Mouse (Mus musculus) hindbrain, embryonic 16.5 days (tissue): ENCODE measurements around the gene Wnt1. TPM values are rescaled to one million over a fixed set of nuclear protein-coding genes. Genes with fewer than 3 reads are reported as not detected.

ENCODE experiments used
- ATAC-seq: fragments of 200-750 bp; cut with Nextera tagmentation; 2 replicates; pipeline ENCODE4 v1.8.0; 2017; ENCODE audit warnings: moderate TSS enrichment, moderate library complexity
- H3K27ac ChIP-seq: fragments of 300-500 bp; sonication (generic); 2 replicates; pipeline ENCODE4 v1.5.1; 2014; ENCODE audit warnings: low read depth, mild to moderate bottlenecking, control low read depth, low read length, moderate library complexity
- H3K27me3 ChIP-seq: fragments of 300-500 bp; sonication (generic); replicated peaks from 2 replicates; pipeline ENCODE4 v1.6.1; 2014; ENCODE audit warnings: low read length; ENCODE audit not compliant: control insufficient read depth, insufficient read depth
- H3K36me3 ChIP-seq: fragments of 300-500 bp; sonication (generic); 2 replicates; pipeline ENCODE4 v1.6.1; 2014; ENCODE audit warnings: mild to moderate bottlenecking, low read length, moderate library complexity, mixed read lengths; ENCODE audit not compliant: control insufficient read depth, insufficient read depth
- H3K4me1 ChIP-seq: fragments of 300-500 bp; sonication (generic); 2 replicates; pipeline ENCODE4 v1.6.1; 2014; ENCODE audit warnings: low read depth, low read length; ENCODE audit not compliant: control insufficient read depth, insufficient read depth
- H3K4me2 ChIP-seq: fragments of 300-500 bp; sonication (generic); 2 replicates; pipeline ENCODE4 v1.6.1; 2014; ENCODE audit warnings: mild to moderate bottlenecking, low read length, control low read depth, moderate library complexity
- H3K4me3 ChIP-seq: fragments of 300-500 bp; sonication (generic); 2 replicates; pipeline ENCODE4 v1.5.1; 2014; ENCODE audit warnings: mild to moderate bottlenecking, low read length, control low read depth, moderate library complexity
- H3K9ac ChIP-seq: fragments of 300-500 bp; sonication (generic); 2 replicates; pipeline ENCODE4 v1.6.1; 2014; ENCODE audit warnings: low read depth, mild to moderate bottlenecking, control low read depth, low read length, moderate library complexity
- H3K9me3 ChIP-seq: fragments of 300-500 bp; sonication (generic); 2 replicates; pipeline ENCODE4 v1.6.1; 2014; ENCODE audit warnings: mild to moderate bottlenecking, low read length, moderate library complexity; ENCODE audit not compliant: control insufficient read depth
- WGBS: fragments of 180-500 bp; shearing (Covaris S2); extraction: QIAGEN DNeasy Blood & Tissue Kit; methylation state at CpG from one replicate; pipeline ENCODE4 v1.1.7; 2014; 5-methylcytosine and 5-hydroxymethylcytosine counted together
- polyA plus RNA-seq: library from polyadenylated mRNA; unstranded; fragments of >200 nt; fragmentation: Nextera tagmentation; extraction: Ambion mirVana; gene quantifications from 2 replicates; pipeline ENCODE4 v1.2.1, GENCODE M21; 2015

Gene Wnt1
- polyA plus RNA-seq, 1 experiment from 2014 or later: 1.2 TPM

GRCm38 (mm10) chr15:98823434-98823833 lies 33.8 kb downstream of the Wnt1 start:
- peaks cover 5% of the 10 kb centered on the region for H3K36me3 ChIP-seq
- no peak overlapping the region for H3K4me2 ChIP-seq
- H3K4me3 ChIP-seq: no peak overlapping the region
- no peaks in the 10 kb centered on the region for H3K4me1 ChIP-seq
- WGBS: 71% methylated on average over 3 of the region's 3 CpGs
- no peaks in the 10 kb centered on the region for H3K27me3 ChIP-seq
- no peak for ATAC-seq
- no peaks in the 10 kb centered on the region for H3K9me3 ChIP-seq
- no peak overlapping the region for H3K9ac ChIP-seq
- no peak overlapping the region for H3K27ac ChIP-seq

- Histone ChIP-seq H3K27me3 (no peaks in the 10 kb centered on the region), H3K9me3 (no peaks in the 10 kb centered on the region), H3K9ac (no peak overlapping the region), H3K4me2 (no peak overlapping the region), H3K27ac (no peak overlapping the region), H3K4me1 (peaks cover 6% of the 10 kb centered on the region), H3K4me3 (no peak overlapping the region), H3K36me3 (peaks cover 5% of the 10 kb centered on the region)
- ATAC-seq: no peak
- WGBS: 90% methylated on average over 7 of the region's 7 CpGs
Observed at GRCm38 (mm10) chr15:98827611-98828011, 38.0 kb downstream of the Wnt1 start.

- WGBS: under 1% methylated on average over 63 of the region's 66 CpGs
- peak within 1 kb of the TSS; percentile 76 for H3K4me2 ChIP-seq
- peaks cover 6% of the 10 kb centered on the region for H3K4me1 ChIP-seq
- peak within 1 kb of the TSS; percentile 90 for H3K27ac ChIP-seq
- H3K36me3 ChIP-seq: peaks cover 27% of the 10 kb centered on the region
- ATAC-seq: peak; percentile 96
- H3K4me3 ChIP-seq: peak within 1 kb of the TSS; percentile 84
- H3K9me3 ChIP-seq: no peaks in the 10 kb centered on the region
- H3K9ac ChIP-seq: peak within 1 kb of the TSS; percentile 84
- H3K27me3 ChIP-seq: no peaks in the 10 kb centered on the region
Observed at GRCm38 (mm10) chr15:98830736-98831683, 41.4 kb downstream of the Wnt1 start, which contains the start of gene Prkag1. Gene Prkag1, minus strand, starts transcription at chr15:98831521.

GRCm38 (mm10) chr15:98831684-98832035 lies 42.0 kb downstream of the Wnt1 start:
- Histone ChIP-seq H3K27me3 (no peaks in the 10 kb centered on the region), H3K4me3 (peak overlapping the region; percentile 84), H3K9me3 (no peaks in the 10 kb centered on the region), H3K9ac (peak overlapping the region; percentile 25), H3K27ac (peak overlapping the region; percentile 90), H3K4me2 (peak overlapping the region; percentile 76), H3K4me1 (peaks cover 6% of the 10 kb centered on the region), H3K36me3 (peaks cover 33% of the 10 kb centered on the region)
- WGBS: 21% methylated on average over 9 of the region's 9 CpGs
- ATAC-seq: peak; percentile 44

- no peak for ATAC-seq
- 58% methylated on average over 12 of the region's 12 CpGs for WGBS
- H3K27me3 ChIP-seq: no peaks in the 10 kb centered on the region
Observed at GRCm38 (mm10) chr15:98832161-98833058, 42.8 kb downstream of the Wnt1 start.

GRCm38 (mm10) chr15:98833281-98833680 lies 43.6 kb downstream of the Wnt1 start:
- Histone ChIP-seq H3K9ac (no peak overlapping the region), H3K4me2 (no peak overlapping the region), H3K4me3 (no peak overlapping the region), H3K27me3 (no peaks in the 10 kb centered on the region), H3K27ac (no peak overlapping the region), H3K36me3 (peaks cover 39% of the 10 kb centered on the region), H3K9me3 (no peaks in the 10 kb centered on the region), H3K4me1 (peaks cover 6% of the 10 kb centered on the region)
- ATAC-seq: no peak
- 89% methylated on average over 11 of the region's 11 CpGs for WGBS

More at GRCm38 (mm10) chr15:98832161-98833058, 42.8 kb downstream of the Wnt1 start:
- Histone ChIP-seq H3K4me3 (no peak overlapping the region), H3K4me1 (peaks cover 6% of the 10 kb centered on the region), H3K4me2 (peak overlapping the region; percentile 76; the same call in 1 of the 2 replicates), H3K9me3 (no peaks in the 10 kb centered on the region), H3K36me3 (peaks cover 39% of the 10 kb centered on the region), H3K27ac (no peak overlapping the region), H3K9ac (no peak overlapping the region)

- peaks cover 6% of the 10 kb centered on the region for H3K4me1 ChIP-seq
- no peak overlapping the region for H3K4me2 ChIP-seq
- no peak overlapping the region for H3K4me3 ChIP-seq
- no peak overlapping the region for H3K9ac ChIP-seq
- no peaks in the 10 kb centered on the region for H3K27me3 ChIP-seq
- H3K9me3 ChIP-seq: no peaks in the 10 kb centered on the region
- 90% methylated on average over 8 of the region's 13 CpGs for WGBS
- peaks cover 40% of the 10 kb centered on the region for H3K36me3 ChIP-seq
- no peak for ATAC-seq
- no peak overlapping the region for H3K27ac ChIP-seq
Observed at GRCm38 (mm10) chr15:98834059-98834458, 44.4 kb downstream of the Wnt1 start.

- Histone ChIP-seq H3K9me3 (no peaks in the 10 kb centered on the region), H3K27ac (no peak overlapping the region), H3K4me2 (no peak overlapping the region), H3K27me3 (no peaks in the 10 kb centered on the region), H3K4me1 (no peaks in the 10 kb centered on the region), H3K4me3 (no peak overlapping the region), H3K9ac (no peak overlapping the region), H3K36me3 (peaks cover 51% of the 10 kb centered on the region)
- no peak for ATAC-seq
- 94% methylated on average over 14 of the region's 14 CpGs for WGBS
Observed at GRCm38 (mm10) chr15:98835291-98835690, 45.6 kb downstream of the Wnt1 start.
